Mouse (Mus musculus) heart, embryonic 13.5 days (tissue): ENCODE data around the gene Stk35. TPM values are rescaled to one million over a fixed set of nuclear protein-coding genes. Genes with fewer than 3 reads are reported as not detected.

Experiments
- ATAC-seq: fragments of 200-750 bp; cut with Nextera tagmentation; 2 replicates; pipeline ENCODE4 v1.8.0; 2017; ENCODE audit warnings: moderate TSS enrichment; ENCODE audit not compliant: insufficient number of reproducible peaks, low FRiP score, low TSS enrichment; ENCODE audit errors: extremely low read depth
- H3K27ac ChIP-seq: fragments of 300-500 bp; sonication (generic); replicated peaks from 2 replicates; pipeline ENCODE4 v1.5.1; 2015; ENCODE audit warnings: moderate library complexity, mild to moderate bottlenecking, inconsistent platforms
- H3K27me3 ChIP-seq: fragments of 300-500 bp; sonication (generic); replicated peaks from 2 replicates; pipeline ENCODE4 v1.6.1; 2015; ENCODE audit warnings: mild to moderate bottlenecking, inconsistent platforms
- H3K36me3 ChIP-seq: fragments of 300-500 bp; sonication (generic); 2 replicates; pipeline ENCODE4 v1.6.1; 2015; ENCODE audit warnings: mild to moderate bottlenecking, inconsistent platforms
- H3K4me1 ChIP-seq: fragments of 300-500 bp; sonication (generic); 2 replicates; pipeline ENCODE4 v1.6.1; 2015; ENCODE audit warnings: inconsistent platforms
- H3K4me2 ChIP-seq: fragments of 300-500 bp; sonication (generic); 2 replicates; pipeline ENCODE4 v1.6.1; 2015; ENCODE audit warnings: inconsistent platforms, mild to moderate bottlenecking, moderate library complexity
- H3K4me3 ChIP-seq: fragments of 300-500 bp; sonication (generic); 2 replicates; pipeline ENCODE4 v1.5.1; 2015; ENCODE audit warnings: moderate library complexity, mild to moderate bottlenecking, inconsistent platforms
- H3K9ac ChIP-seq: fragments of 300-500 bp; sonication (generic); 2 replicates; pipeline ENCODE4 v1.6.1; 2015; ENCODE audit warnings: inconsistent platforms, mild to moderate bottlenecking, moderate library complexity
- H3K9me3 ChIP-seq: fragments of 300-500 bp; sonication (generic); 2 replicates; pipeline ENCODE4 v1.6.1; 2016; ENCODE audit warnings: inconsistent platforms
- WGBS: fragments of 180-500 bp; shearing (Covaris S2); methylation state at CpG from one replicate; pipeline ENCODE4 v1.1.7; 2015; ENCODE audit warnings: mixed read lengths; 5-methylcytosine and 5-hydroxymethylcytosine counted together
- polyA plus RNA-seq: library from polyadenylated mRNA; unstranded; fragments of >200 nt; fragmentation: Nextera tagmentation; extraction: Ambion mirVana; gene quantifications from 2 replicates; pipeline ENCODE4 v1.2.1, GENCODE M21; 2015

Gene Stk35
- polyA plus RNA-seq, 1 experiment from 2014 or later: 6.1 TPM

GRCm38 (mm10) chr2:129874084-129874483 is 73.8 kb downstream of the Stk35 start:
- no peak for ATAC-seq
- Histone ChIP-seq H3K9me3 (no peaks in the 10 kb centered on the region), H3K4me1 (peaks cover 27% of the 10 kb centered on the region), H3K27ac (no peak overlapping the region), H3K4me3 (no peak overlapping the region), H3K4me2 (no peak overlapping the region), H3K36me3 (no peaks in the 10 kb centered on the region), H3K27me3 (0 out of 2 replicates have a peak, but pooled peaks cover 2% of the 10 kb centered on the region), H3K9ac (no peak overlapping the region)
- 44% methylated on average over 9 of the region's 9 CpGs for WGBS

- Histone ChIP-seq H3K4me3 (no peak overlapping the region), H3K4me1 (peaks cover 27% of the 10 kb centered on the region), H3K27ac (no peak overlapping the region), H3K9me3 (no peaks in the 10 kb centered on the region), H3K9ac (no peak overlapping the region), H3K36me3 (no peaks in the 10 kb centered on the region), H3K27me3 (0 out of 2 replicates have a peak, but pooled peaks cover 4% of the 10 kb centered on the region), H3K4me2 (no peak overlapping the region)
- ATAC-seq: no peak
- 70% methylated on average over 10 of the region's 10 CpGs for WGBS
Measured at GRCm38 (mm10) chr2:129874509-129875095, 74.3 kb downstream of the Stk35 start.

DNA sequence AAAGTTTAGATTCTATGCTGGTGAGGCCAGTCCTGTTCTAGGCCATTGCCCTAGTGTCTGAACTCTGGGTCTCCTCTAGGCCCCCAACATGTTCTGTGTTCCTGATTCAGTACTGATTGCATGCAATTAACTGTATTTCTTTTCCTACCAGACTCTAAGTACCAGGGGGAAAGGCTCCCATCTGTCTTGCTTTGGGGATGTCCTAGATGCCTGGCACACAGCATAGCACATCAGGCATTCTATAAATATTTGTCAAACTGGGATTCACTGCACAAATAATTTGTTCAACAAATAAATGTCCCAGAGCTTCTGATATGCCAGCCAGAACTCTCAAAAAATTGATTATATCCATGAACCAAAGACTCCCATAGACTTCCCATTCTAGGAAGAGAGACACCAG is 76.6 kb downstream of the Stk35 start:
- Histone ChIP-seq H3K4me3 (no peak overlapping the region), H3K4me1 (peaks cover 10% of the 10 kb centered on the region), H3K27ac (no peak overlapping the region), H3K9ac (no peak overlapping the region), H3K4me2 (no peak overlapping the region), H3K36me3 (no peaks in the 10 kb centered on the region), H3K27me3 (0 out of 2 replicates have a peak, but pooled peaks cover 4% of the 10 kb centered on the region), H3K9me3 (no peaks in the 10 kb centered on the region)
- no peak for ATAC-seq

- Histone ChIP-seq H3K9ac (no peak overlapping the region), H3K27me3 (0 out of 2 replicates have a peak, but pooled peaks cover 4% of the 10 kb centered on the region), H3K4me1 (no peaks in the 10 kb centered on the region), H3K27ac (no peak overlapping the region), H3K36me3 (no peaks in the 10 kb centered on the region), H3K4me2 (no peak overlapping the region), H3K9me3 (no peaks in the 10 kb centered on the region), H3K4me3 (no peak overlapping the region)
- no peak for ATAC-seq
- 30% methylated on average over 3 of the region's 3 CpGs for WGBS
Measured at GRCm38 (mm10) chr2:129879817-129880216, 79.5 kb downstream of the Stk35 start.

GRCm38 (mm10) chr2:129880226-129880625 is 79.9 kb downstream of the Stk35 start:
- 81% methylated on average over 7 of the region's 7 CpGs for WGBS
- no peak for ATAC-seq
- Histone ChIP-seq H3K9me3 (no peaks in the 10 kb centered on the region), H3K27ac (no peak overlapping the region), H3K4me1 (no peaks in the 10 kb centered on the region), H3K9ac (no peak overlapping the region), H3K27me3 (0 out of 2 replicates have a peak, but pooled peaks cover 4% of the 10 kb centered on the region), H3K4me2 (no peak overlapping the region), H3K4me3 (no peak overlapping the region), H3K36me3 (no peaks in the 10 kb centered on the region)

- Histone ChIP-seq H3K9me3 (no peaks in the 10 kb centered on the region), H3K4me2 (no peak overlapping the region), H3K27ac (no peak overlapping the region), H3K36me3 (no peaks in the 10 kb centered on the region), H3K9ac (no peak overlapping the region), H3K4me3 (no peak overlapping the region), H3K4me1 (0 out of 2 replicates have a peak, but pooled peaks cover 4% of the 10 kb centered on the region), H3K27me3 (0 out of 2 replicates have a peak, but pooled peaks cover 4% of the 10 kb centered on the region)
- no peak for ATAC-seq
- 59% methylated on average over 1 of the region's 1 CpGs for WGBS
Measured at GRCm38 (mm10) chr2:129881886-129882285, 81.6 kb downstream of the Stk35 start.

Other genes with a start within 250 kb of the Stk35 start
- gene Sirpa, start 207.7 kb upstream of the Stk35 start, polyA plus RNA-seq: 14.4 and 17.6 TPM in 2 replicates
- gene Pdyn, start 100.7 kb upstream of the Stk35 start, polyA plus RNA-seq: 0.14 TPM in 1 of 2 replicates, not detected in the other
- not detected in 2 replicates for gene Tgm3, start 211.8 kb downstream of the Stk35 start, polyA plus RNA-seq